Mouse (Mus musculus) layer of hippocampus, adult 18-20 months (tissue): Measurements from ENCODE around the gene Ebf1. TPM values are rescaled to one million over a fixed set of nuclear protein-coding genes. Genes with fewer than 3 reads are reported as not detected.
A peak's percentile ranks its signal among the peaks of the same experiment; 100 is the strongest.

Source experiments
- DNase-seq, 2 experiments: peaks; one replicate each; pipeline ENCODE4 v3.0.0; 2022; ENCODE audit warnings: low spot score in 2 of 2
- total RNA-seq, 2 experiments: library from RNA; stranded (reverse); gene quantifications; 2 replicates each; pipeline ENCODE4 v1.2.3; 2021

Gene Ebf1
- total RNA-seq, 2 experiments from 2014 or later = 2.7 TPM

DNA sequence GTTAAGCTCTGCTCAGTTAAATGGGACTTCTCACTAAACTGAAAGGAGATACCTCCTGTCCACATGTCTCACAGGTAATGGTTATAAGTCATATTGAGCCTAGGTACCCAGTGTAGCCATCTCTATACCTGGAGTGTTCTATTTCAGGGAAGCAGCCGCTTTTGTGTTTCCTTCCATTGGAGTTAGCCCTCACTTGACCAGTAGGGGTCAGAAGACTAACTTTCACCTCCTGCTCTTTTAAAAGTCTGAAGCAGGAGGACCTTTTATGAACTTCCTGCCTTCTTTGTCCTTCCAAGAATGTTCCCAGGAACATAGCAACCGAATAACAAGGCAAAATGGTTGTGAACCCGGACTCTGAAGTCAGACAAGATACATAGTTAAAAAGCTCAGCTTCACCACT, 157.3 kb downstream of the Ebf1 start:
- no peak for DNase-seq

DNA sequence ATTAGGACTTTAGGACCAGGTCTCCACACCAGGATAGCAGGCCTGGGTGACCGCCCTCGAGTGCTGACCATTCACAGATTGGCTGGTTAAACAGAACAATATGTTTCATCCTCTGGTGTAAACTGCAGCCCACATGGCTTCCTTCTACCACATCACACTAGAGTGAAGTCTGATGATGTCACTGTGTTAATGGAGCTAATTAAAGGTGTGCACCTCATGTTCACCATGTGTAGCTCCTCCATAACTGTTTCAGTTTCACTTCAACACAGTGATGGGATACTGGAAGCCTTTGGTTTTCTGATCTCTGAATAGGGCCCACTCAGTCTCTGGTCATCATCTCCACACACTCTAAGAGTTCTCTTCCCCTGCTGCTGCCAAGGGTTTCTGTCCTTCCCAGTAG, 158.4 kb downstream of the Ebf1 start:
- DNase-seq = no peak

DNA sequence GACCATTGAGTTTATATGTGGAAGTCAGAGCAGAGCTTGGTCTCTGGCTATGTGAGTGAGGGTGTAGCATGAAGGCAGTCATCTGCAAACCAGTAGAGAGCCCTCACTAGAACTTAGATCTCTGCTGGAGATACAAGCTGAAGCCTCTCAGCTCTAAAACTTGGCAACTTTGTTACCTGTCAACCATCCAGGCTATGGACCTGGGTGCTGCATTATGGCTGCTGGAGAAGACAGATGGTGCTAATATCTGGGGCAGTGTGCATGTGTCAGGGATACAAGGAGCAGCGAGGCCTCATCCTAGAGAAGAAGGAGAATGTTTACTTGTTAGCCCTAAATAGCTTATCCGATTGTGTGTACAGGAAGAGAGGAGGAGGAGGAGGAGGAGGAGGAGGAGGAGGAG, 159.4 kb downstream of the Ebf1 start:
- DNase-seq = no peak

DNA sequence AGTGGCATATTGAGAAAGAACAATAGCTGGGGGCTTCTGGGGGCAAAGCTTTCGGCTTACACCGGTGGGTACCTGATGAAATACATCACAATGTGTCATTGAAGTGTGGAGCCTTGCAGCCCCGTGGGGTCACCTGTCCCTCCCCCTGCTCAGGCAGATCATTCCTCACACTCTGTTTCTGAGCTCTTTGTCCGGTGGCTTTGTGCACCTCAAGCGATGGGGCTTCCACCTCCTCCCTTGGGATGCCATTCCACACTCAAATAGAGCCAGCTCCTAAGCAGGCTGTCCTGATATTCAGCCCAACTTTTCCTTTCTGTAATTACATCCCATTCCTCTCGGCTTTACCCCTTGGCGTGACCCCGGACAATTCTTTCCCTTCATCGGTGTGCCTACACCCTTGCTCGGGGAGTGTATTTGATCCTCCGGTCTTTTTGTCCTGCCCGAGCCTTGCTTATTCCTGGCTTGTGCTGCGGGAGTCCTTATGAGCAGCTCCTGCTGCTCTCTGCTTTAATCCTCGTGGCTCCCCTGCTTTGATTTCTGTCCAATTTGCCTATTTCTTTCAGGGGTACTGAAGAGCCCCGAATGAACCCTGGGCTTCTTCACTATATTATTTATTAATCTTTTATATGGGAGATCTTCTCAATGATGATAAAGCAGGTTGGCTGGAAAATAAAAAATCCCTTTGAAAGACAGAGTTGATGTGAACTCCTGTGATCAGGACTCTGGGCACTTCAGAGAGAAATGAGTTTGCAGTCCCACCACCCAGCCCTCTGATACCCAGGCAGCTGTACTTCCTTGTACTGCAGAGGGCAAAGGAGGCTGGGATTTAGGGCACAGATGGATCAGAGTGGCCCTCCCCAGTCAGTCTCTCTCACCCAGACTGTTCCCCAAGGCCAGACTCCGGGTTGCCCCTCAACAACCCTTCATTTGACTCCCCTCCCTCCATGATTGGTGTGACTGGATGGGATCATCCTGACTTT, 160.5 kb downstream of the Ebf1 start:
- DNase-seq = no peak

DNA sequence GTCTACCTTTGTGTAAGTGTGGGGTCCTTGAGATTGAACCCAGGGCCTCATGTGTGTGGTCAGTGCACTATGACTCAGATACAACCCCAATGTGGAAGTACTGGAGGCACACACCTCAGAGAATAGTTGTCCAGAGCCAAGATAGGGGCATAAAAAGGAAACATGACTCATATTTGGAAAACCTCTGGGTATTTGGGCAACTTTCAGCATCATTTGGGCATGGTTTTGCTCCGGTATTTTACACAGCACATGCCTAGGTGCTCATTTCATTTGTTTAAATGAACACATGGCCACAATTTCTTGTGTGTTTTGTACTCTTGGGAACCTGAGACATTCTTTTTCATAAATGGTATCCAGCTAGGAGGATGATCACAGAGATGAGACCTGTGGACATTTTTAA, 161.9 kb downstream of the Ebf1 start:
- DNase-seq = no peak

DNA sequence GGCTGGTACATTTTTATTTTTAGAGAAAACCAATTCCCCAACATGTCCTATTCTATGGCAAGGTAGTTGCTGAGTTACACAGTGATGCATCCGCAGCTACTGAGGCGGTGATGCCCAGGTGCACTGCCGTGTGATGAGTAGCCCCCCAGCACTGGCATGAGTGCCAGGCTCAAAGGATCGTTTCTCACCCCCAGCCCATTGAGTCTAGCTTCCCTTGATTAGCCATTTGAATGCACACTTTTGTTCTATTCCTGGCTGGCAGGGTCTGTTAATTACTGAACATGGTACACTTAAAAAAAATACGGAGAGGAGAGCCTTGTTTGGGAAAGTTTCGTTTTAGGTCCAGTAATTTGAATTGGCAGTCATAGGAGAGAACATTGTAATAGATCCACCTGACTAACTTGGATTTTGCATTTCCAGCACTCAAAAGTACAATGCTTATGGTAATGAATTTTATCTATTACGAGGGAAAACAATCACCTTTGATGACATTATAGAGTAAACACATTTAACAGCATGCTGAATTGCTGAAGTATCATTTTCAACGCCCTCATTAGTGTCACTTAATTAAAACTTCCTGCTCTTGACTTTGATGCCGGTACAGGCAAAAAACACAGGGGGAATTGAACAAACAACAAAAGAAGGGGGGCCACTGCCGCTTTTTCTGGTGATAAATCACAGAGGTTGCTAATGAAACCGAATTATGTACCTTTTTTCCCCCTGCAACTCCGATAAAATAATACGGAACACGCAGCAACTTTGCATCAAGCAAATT, 167.3 kb downstream of the Ebf1 start:
- no peak for DNase-seq

DNA sequence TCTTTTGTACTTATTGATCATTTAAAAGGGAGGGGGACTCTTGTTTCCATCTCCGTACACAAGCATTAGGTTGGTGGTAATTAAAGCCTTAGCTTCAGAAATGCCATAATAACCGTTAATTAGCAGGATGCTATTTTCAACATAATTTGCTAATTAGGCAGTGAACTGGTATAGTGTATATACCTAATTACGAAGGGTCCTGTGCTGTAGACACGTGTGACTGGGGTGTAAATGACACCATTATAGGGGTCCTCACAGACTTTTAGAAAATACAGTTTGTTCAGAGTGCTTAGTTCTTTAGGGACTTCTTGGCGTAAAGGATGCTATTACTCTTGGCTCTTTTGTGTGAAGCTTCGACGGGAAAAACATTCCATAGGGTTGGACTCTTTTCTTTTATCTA, 167.9 kb downstream of the Ebf1 start:
- DNase-seq = no peak

DNA sequence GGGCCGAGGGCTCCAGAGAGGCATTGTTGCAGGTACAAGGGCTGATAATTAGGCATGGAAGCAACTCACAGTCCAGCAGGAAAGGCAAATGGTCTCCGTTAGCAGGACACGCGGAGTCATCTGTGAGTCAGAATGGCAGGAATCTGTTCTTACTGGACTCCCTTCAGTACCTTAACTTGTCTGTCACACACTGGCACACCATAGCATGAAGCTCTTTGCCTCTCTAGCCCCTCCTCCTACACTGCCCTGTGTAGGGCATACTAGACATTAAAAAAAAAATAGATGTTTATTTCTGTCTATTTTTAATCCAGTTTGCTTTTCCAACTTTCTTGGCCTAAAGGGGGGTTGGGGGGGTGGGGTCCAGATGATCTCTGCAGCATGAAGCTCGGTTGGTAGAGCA, 168.4 kb downstream of the Ebf1 start:
- no peak for DNase-seq

DNA sequence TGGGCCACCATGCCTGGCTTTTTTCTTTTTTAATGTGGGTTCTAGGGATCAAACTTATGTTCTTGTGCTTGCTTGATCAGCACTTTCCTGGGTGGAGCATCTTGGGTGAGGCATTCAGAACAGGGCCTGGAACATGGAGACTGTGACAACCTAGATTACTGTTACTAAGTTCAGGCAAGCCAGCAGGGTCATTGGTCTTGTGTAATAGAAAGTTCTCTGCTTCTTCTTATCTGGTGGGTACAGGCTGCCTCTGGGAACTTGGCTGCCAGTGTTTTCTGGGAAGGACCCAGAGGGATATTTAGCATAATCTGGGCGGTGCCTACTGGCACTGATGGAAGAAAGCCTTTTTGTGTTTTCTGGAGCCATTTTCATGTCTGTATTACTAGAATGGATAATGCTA, 170.9 kb downstream of the Ebf1 start:
- no peak for DNase-seq

DNA sequence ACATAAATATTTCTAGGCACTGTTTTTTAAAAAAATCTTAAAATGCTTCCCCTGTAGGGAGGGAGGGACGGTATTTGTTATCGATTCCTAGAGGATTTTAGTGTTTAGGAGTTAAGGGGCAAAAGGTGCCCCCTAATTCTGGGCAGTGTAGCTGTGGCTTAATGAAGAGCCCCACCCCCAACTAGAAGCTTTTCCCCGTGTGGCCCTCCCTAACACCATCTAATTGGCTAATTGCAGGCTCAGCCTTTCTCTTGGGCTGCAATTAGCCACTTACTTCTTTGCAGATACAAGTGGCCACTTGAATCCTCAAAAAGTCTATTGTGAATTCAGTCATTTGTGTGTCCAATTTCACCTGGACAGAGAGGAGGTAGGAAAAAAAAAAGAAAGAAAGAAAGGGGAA, 175.7 kb downstream of the Ebf1 start:
- no peak for DNase-seq

DNA sequence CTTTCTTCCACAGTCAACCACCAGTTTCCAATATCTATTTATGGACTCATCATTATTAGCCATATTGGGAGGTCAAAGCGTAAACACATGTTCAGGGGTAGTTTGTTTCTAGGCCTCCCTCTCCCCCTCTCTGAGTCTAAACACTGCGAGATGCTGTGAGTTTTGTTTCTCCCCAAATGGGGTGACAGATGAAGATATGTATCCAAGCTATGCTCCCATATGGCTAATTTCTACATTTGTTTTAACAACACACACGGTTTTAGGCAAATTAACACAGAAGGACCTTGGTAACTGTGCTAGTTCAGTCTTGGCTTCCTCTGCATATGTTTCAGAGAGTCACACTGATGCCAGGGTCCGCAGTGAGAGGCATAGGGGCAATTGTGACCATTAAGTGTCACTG, 177.8 kb downstream of the Ebf1 start:
- no peak for DNase-seq

DNA sequence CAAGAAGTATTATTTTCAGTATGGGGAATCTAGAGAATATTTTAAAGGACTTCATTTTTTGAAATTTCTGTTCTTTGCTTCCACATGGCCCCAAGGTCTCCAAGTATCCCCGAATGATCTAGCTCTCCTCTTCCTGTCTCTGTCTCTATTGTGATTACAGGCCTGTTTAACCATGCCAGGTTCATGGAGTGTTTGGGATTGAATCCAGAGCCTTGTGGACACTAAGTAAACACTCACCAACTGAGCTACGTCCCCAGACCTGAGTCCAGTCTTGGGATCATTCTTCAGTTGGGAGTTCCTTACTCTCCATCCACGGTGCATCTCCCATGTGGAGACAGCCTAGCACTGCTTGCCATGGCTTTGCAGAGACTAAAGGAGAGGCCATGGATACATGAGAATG, 178.7 kb downstream of the Ebf1 start:
- DNase-seq = no peak

DNA sequence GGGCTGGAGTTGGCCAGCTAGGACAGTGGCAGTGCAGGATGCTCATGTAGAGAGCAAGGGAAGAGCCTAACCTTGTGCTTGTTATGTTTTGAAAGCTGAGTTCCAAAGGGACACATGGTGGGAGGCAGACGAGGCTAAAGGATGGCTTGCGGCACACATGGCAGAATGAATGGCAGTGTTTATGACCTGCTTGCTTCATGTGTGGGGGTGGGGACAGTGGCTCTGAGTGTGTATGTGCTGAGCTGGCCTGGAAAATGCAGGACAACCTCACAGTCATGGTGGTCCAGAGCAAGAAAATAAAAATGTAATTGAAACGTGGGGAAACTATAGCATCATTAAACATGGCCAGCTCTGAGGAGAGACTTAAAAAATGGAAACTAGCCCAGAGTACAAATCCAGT, 181.2 kb downstream of the Ebf1 start:
- DNase-seq = no peak

DNA sequence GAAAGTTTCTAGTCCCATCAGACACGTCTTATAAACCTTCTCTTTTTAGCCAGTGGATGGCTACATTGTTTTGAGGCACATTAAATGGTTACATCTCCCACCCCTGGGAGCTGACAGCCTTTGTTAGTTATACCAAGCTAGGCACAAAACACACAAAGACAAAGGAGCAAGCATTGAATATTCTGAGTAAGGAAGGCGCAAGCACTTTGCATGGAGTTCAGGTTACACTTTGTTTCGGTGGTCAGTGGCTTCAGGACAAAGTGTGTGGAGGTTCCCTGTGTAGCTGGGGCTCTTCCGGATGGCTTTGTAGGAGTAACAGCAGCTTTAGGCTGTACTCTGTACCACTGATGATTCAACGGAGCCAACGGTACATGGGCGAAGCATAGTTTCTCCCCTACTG, 186.9 kb downstream of the Ebf1 start:
- no peak for DNase-seq

DNA sequence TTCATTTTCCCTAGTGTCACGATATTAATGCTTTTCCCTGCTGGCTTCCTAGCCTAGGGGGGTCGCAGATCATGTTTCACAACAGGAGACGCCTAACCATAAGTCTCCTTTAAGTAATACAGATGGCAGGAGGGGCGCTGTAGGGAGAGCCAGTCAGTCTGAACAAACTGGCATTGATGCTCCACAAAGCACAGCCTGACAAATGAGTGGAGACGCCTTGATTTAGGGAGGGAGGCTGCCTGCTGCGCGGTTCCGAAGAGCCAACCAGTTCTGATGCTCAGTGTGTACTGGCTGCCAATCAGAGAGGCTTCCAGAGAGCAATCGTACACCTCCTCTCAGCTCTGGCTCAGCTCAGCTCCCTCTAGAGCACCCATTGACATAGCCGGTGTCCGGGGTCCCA, 189.5 kb downstream of the Ebf1 start:
- peak; percentile 7 to 55 for DNase-seq

DNA sequence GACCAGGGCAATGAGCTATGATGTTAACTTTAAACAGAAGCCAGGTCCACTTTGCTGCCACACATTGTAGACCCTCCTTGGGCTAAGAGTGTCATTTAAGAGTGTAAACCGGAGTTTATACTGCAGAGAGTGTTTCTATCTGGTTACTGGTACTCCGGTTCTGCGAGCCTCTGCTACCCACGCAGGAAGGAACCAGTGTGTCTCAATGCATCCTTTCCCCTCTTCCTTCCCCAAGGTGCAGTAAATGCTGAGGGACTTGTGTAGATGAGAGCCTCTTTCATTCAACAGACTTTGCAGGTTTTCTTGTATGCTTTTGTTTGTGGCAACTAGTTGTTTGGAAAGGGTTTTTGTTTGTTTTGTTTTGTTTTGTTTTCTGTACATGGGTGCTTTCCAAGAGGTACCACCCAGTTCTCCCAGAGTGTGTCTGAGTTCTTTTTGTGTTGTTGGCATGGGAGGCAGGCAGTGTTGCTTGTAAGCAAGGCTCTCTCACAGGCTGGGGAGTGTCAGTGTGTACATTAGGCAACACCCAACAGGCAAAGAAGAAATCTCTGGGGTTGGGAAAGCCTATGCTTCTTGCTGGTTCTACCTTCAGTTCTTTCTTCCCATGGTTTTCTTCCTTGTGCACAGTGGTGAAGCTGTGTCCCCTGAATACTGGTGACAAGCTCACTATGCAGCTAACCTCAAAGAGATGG, 191.9 kb downstream of the Ebf1 start:
- no peak for DNase-seq

DNA sequence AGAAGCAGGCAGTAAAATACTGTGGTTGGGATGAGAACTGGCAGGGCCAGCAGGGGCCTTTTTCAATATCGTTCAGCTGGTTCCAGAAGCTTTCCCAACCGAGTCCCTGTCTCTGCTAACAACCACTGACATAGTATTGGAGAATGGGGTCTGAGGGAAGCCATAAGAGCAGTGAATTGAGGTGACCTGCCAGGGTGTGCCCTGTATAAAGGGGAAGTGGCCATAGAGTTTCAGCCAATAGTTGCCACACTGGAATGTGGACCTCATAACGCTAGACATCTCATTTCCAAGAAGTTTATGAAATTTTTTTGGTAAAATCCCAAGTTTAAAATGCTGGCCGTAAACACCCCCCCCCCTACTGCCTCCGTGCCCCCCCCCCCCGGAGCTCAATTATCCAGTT, 193.9 kb downstream of the Ebf1 start:
- DNase-seq = no peak

DNA sequence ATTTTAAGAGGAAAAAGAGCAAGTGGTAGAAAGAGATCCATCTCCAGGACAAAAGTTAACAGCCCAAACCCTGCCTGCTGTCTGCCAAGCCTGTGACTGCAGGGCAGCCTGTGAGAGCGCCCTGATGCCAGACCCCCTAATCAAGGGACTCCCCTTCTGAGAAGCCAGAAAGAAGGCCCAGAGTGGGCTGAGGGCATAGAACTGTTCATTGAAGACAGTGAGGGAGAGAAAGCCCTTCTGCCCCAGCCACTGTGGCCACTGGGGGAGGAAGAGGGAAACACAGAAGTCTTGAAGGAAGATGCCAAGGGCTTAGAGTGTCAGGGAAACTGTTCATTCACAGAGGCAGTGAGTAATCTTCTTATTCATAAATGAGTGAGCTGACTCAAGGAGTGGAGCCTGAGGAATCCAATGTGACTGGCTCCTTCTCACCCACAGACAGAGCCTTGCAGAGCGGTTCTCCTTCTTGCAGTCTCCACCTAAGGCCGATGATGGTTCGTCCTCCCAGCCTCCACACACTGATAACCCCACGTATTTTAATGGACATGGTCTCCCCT, 195.2 kb downstream of the Ebf1 start:
- no peak for DNase-seq

DNA sequence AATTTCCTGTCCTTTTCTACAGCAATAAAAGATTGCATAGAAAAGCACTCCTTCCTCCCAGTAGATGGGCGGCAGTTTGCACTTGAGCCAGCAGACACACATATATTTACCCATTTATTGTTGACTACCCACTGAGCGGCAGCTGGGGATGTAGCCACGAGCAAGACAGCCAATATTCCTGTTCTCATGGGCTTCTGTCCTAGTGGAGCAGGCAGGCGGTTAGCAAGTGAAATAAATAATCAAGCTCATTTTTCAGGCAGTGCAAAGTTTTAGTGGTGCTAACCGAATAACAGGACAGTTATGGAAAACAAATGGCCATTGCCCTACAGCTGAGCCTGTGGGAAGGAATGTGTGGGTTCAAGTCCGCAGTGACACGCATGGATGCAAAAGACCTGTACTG, 196.4 kb downstream of the Ebf1 start:
- DNase-seq = no peak

DNA sequence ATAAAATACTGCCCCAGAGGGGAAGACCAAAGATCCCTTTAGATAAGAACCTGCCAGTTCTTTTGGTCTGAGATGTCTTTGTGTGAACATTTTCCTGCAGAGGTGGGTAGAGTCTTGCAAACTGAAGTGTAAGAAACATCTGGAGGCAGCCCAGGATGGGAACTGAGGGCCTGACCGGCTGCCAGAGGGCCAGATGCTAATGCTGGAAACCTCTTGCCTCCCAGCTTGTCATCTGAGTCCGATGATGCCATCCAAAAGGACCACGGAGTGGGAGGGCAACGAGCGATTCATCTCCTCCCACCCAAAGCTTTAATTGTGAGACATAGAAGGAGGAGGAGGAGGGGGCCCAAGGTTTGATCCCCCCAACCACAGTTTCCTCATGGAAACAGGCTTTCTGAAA, 197.7 kb downstream of the Ebf1 start:
- DNase-seq = no peak

DNA sequence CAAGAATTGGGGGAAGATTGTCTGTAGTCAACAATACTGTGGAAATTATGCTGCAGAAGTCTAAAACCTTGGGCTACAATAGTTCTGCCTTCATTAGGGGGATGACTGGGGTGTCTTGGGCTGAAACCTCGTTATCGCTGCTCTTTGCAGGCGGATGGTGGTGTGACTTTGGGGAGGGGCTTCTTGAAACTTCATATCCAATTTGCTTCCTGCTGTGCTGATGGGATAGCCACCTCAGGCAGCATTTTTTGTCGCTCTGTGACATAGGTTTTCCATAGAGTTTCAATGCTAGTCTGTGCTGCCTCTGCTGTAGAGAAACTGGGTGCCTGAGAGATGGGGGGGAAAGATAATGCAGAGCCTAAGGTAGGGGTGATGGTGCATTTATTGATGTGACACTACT, 198.9 kb downstream of the Ebf1 start:
- DNase-seq = no peak

DNA sequence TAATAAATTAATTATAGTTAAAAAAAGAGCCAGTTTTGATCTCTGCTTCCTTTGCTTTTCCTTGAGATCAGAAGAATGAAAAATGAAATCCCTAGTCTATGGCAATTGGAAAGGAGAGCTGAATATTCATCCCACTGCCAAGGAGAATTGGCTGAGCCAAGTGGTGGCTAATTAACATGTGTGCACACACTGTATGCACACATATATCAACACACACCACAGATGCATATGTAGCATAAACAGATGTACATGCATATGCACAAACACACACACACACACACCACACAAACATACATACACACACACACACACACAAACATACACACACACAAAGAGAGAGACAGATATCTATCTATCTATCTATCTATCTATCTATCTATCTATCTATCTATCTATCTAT, 205.2 kb downstream of the Ebf1 start:
- DNase-seq = no peak
